In the genomic region with DNA sequence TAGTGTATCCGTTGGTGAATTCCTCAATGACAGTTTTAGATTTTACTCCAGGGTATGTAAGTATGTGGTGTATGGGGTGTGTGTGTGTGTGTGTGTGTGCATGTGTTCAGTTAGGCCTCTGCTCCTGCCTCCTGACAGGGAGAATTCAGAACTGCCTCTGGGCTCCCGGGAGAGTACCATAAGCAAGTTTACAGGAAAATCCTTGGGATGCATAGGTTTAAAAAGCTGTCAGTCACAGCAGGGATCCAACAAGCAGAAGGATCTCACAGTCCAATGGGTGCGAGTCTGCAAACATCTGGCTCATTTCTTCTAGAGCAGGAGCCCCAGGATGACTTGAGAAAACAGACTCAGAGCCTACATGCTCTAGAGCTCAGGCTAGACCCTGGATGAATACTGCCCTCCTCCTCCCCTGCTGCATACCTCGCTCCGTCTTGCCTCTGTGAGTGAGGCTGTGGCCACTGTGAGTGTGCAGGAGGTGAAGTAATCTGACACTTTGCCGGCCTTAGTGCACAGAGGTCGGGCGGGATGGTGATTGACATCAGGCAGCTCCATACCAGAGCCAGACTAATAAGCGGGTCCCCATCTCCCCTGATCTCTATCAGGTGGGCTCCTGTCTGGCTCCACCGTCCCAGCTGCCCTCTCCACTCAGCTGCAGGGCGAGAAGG, we compare ENCODE assay signal across 10 mouse cellular contexts. TPM values are rescaled to one million over a fixed set of nuclear protein-coding genes. Genes with fewer than 3 reads are reported as not detected.
DNase-seq lines count a peak whose midpoint lies in the region; ATAC-seq and TF ChIP-seq lines count a peak whose summit lies in the region.
"Had no signal": no experiment of that assay in that cellular context is flagged by ENCODE, and none has a peak within 500 bp of the region (broad histone marks: within the 10 kb centered on the region; RNA-seq: fewer than 3 reads in every experiment).

No protein-coding gene starts in this region.

- no peak overlapping the region for H3K9ac ChIP-seq in forebrain, embryonic 13.5 days
- H3K9ac ChIP-seq in forebrain, embryonic 12.5 days = no peak overlapping the region
- peak overlapping the region; percentile 10 for H3K9ac ChIP-seq in lung, embryonic 16.5 days (ENCODE audit: low read length)
- H3K9ac ChIP-seq in stomach, embryonic 14.5 days (replicated peaks; ENCODE audit: low read depth, low read length) = no peak overlapping the region

- no peak overlapping the region for H3K4me3 ChIP-seq in forebrain, embryonic 13.5 days
- no peak overlapping the region for H3K4me3 ChIP-seq in forebrain, embryonic 12.5 days (replicated peaks)
- no peak overlapping the region for H3K4me3 ChIP-seq in lung, embryonic 16.5 days (ENCODE audit: low read length)
- no peak overlapping the region for H3K4me3 ChIP-seq in lung, adult 2 months (replicated peaks; ENCODE audit: extremely low read depth, low read depth, low read length)
- H3K4me3 ChIP-seq in stomach, embryonic 14.5 days (ENCODE audit: low read depth, low read length) = no peak overlapping the region

- H3K4me2 ChIP-seq in forebrain, embryonic 13.5 days = no peak overlapping the region
- no peak overlapping the region for H3K4me2 ChIP-seq in forebrain, embryonic 12.5 days
- H3K4me2 ChIP-seq in lung, embryonic 16.5 days (ENCODE audit: low read depth, low read length) = peak overlapping the region; percentile 13
- no peak overlapping the region for H3K4me2 ChIP-seq in stomach, embryonic 14.5 days (replicated peaks; ENCODE audit: low read depth, low read length)

- TF ChIP-seq POLR2A in lung, adult 2 months (IDR thresholded peaks at IDR 0.05; ENCODE audit: borderline replicate concordance, extremely low read depth, low read depth, low read length) = no peak

- no peaks in the 10 kb centered on the region for H3K36me3 ChIP-seq in forebrain, embryonic 13.5 days (ENCODE audit: poor library complexity, severe bottlenecking)
- H3K36me3 ChIP-seq in forebrain, embryonic 12.5 days (replicated peaks) = no peaks in the 10 kb centered on the region
- no peaks in the 10 kb centered on the region for H3K36me3 ChIP-seq in lung, embryonic 16.5 days (ENCODE audit: control insufficient read depth, insufficient read depth, low read length)
- peaks cover 8% of the 10 kb centered on the region for H3K36me3 ChIP-seq in stomach, embryonic 14.5 days (ENCODE audit: control insufficient read depth, insufficient read depth, low read length)

- H3K9me3 ChIP-seq in forebrain, embryonic 13.5 days (replicated peaks) = no peaks in the 10 kb centered on the region
- no peaks in the 10 kb centered on the region for H3K9me3 ChIP-seq in forebrain, embryonic 12.5 days
- no peaks in the 10 kb centered on the region for H3K9me3 ChIP-seq in lung, embryonic 16.5 days (ENCODE audit: control insufficient read depth, low read length)
- no peaks in the 10 kb centered on the region for H3K9me3 ChIP-seq in stomach, embryonic 14.5 days (ENCODE audit: control insufficient read depth, low read depth, low read length)

- ATAC-seq in forebrain, embryonic 13.5 days = 0 out of 2 replicates have a peak, but pooled peaks have one; percentile 8
- ATAC-seq in forebrain, embryonic 12.5 days (ENCODE audit: low FRiP score) = no peak
- 0 out of 2 replicates have a peak, but pooled peaks have one; percentile 0 for ATAC-seq in lung, embryonic 16.5 days (ENCODE audit: low read depth)
- ATAC-seq in stomach, embryonic 14.5 days (ENCODE audit: insufficient number of reproducible peaks, insufficient read depth, low FRiP score, low read depth) = no peak

- no peak for DNase-seq in lung, adult 2 months
- peak; percentile 8 for DNase-seq in hindlimb bud, embryonic 11.5 days (ENCODE audit: extremely low spot score, low read depth, low spot score)
- DNase-seq in right cerebral cortex, adult 2 months (ENCODE audit: low spot score in 2 of 2) = no peak
- DNase-seq in urinary bladder, adult 2 months (ENCODE audit: low spot score) = no peak
- DNase-seq: B cell, adult 2 months; cerebellum, adult 11-12 months had no signal

- H3K4me1 ChIP-seq in forebrain, embryonic 13.5 days = 0 out of 2 replicates have a peak, but pooled peaks cover 6% of the 10 kb centered on the region
- no peaks in the 10 kb centered on the region; the same call in 1 of the 2 replicates for H3K4me1 ChIP-seq in forebrain, embryonic 12.5 days
- H3K4me1 ChIP-seq in lung, embryonic 16.5 days (replicated peaks; ENCODE audit: control insufficient read depth, insufficient read depth, low read length) = peaks cover 55% of the 10 kb centered on the region
- H3K4me1 ChIP-seq in lung, adult 2 months (ENCODE audit: control insufficient read depth, insufficient read depth, low read length) = peaks cover 23% of the 10 kb centered on the region
- peaks cover 46% of the 10 kb centered on the region for H3K4me1 ChIP-seq in stomach, embryonic 14.5 days (ENCODE audit: control insufficient read depth, insufficient read depth, low read length)

- no peak for TF ChIP-seq CTCF in lung, adult 2 months (IDR thresholded peaks at IDR 0.05; ENCODE audit: insufficient read depth, low read length)

- 26% methylated on average over 11 of the region's 11 CpGs for WGBS in forebrain, embryonic 13.5 days
- WGBS in forebrain, embryonic 12.5 days = 31% methylated on average over 11 of the region's 11 CpGs
- WGBS in lung, embryonic 16.5 days = 24% methylated on average over 11 of the region's 11 CpGs
- WGBS in lung, adult 2 months = 44% methylated on average over 11 of the region's 11 CpGs
- WGBS in stomach, embryonic 14.5 days = 17% methylated on average over 11 of the region's 11 CpGs

- H3K27ac ChIP-seq in forebrain, embryonic 13.5 days = no peak overlapping the region
- no peak overlapping the region for H3K27ac ChIP-seq in forebrain, embryonic 12.5 days
- H3K27ac ChIP-seq in lung, embryonic 16.5 days (ENCODE audit: low read length) = peak overlapping the region; percentile 79
- peak overlapping the region; percentile 69 for H3K27ac ChIP-seq in stomach, embryonic 14.5 days (ENCODE audit: low read length)

- no peaks in the 10 kb centered on the region for H3K27me3 ChIP-seq in forebrain, embryonic 13.5 days
- no peaks in the 10 kb centered on the region; the same call in 1 of the 2 replicates for H3K27me3 ChIP-seq in forebrain, embryonic 12.5 days
- no peaks in the 10 kb centered on the region for H3K27me3 ChIP-seq in lung, embryonic 16.5 days (ENCODE audit: control insufficient read depth, insufficient read depth, low read depth, low read length)
- H3K27me3 ChIP-seq in stomach, embryonic 14.5 days (ENCODE audit: control insufficient read depth, insufficient read depth, low read length) = no peaks in the 10 kb centered on the region

RNA-seq across cellular contexts. Expression of gene Htra3, which starts 9.7 kb away (rescaled TPM):
- polyA plus RNA-seq in forebrain, embryonic 13.5 days (2015; fragmentation: Nextera tagmentation; extraction: Ambion mirVana) = 6.3 and 6.8 TPM in 2 replicates
- polyA plus RNA-seq in forebrain, embryonic 12.5 days (2016; fragmentation: Nextera tagmentation; extraction: Ambion mirVana) = 5.9 and 8.2 TPM in 2 replicates
- 36.9 and 37.9 TPM in 2 replicates for polyA plus RNA-seq in lung, embryonic 16.5 days (2015; fragmentation: Nextera tagmentation; extraction: Ambion mirVana)
- polyA plus RNA-seq in lung, adult 2 months (2012; rRNA removed) = 59.4 and 80.1 TPM in 2 replicates
- polyA plus RNA-seq in stomach, embryonic 14.5 days (2014; fragmentation: Nextera tagmentation; extraction: Ambion mirVana) = 52.2 and 54.7 TPM in 2 replicates
- 90.2 and 126 TPM in 2 replicates for polyA plus RNA-seq in urinary bladder, adult 2 months (2012; rRNA removed)

Comparison
In these comparisons a context has a peak if more than half of its experiments do, and no peak if none do; other contexts are left out.
1. ATAC-seq: peak in forebrain, embryonic 13.5 days (single experiment) and lung, embryonic 16.5 days (single experiment); none in forebrain, embryonic 12.5 days (single experiment) and stomach, embryonic 14.5 days (single experiment).
2. H3K27ac ChIP-seq: peak in lung, embryonic 16.5 days (single experiment) and stomach, embryonic 14.5 days (single experiment); none in forebrain, embryonic 13.5 days (single experiment) and forebrain, embryonic 12.5 days (single experiment).